Mouse (Mus musculus) urinary bladder, adult 2 months (tissue): ENCODE results near the gene Zfp978. TPM values are rescaled to one million over a fixed set of nuclear protein-coding genes. Genes with fewer than 3 reads are reported as not detected.
"Not testable (repeated sequence)": the region's sequence is repeated elsewhere in the genome, so short reads cannot be mapped to it uniquely, and the experiment has no call there.

Experiments
- DNase-seq: peaks from one replicate; pipeline ENCODE4 v3.0.0; 2022; ENCODE audit warnings: low spot score
- polyA plus RNA-seq: library from polyadenylated mRNA; depleted of rRNA; stranded (reverse); fragments of >200 nt; gene quantifications from 2 replicates; pipeline ENCODE4 v1.2.3, GENCODE M21; 2012; rRNA removed

Zfp978 gene
- not detected in 2 replicates for polyA plus RNA-seq

DNA sequence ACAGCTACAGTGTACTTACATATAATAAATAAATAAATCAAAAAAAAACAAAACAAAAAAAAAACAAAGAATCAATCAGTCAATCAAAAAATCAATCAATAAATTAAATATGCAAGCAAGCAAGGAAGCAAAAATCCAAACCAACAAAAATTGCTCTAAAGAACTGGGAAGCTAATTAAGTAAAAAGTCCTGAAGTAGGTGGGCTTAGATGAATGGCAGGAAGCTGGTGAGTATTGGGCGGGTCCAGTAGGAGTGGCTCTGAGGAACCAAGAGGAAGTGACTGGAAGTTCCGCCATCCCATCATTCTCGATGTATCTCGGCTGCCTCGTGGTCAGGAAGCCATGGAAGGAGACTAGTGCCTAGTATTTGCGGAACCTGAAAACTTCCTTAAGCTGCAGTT lies at the start of gene Zfp978:
Zfp978 (plus strand) TSS at position 301 of the 400 bp plus-strand sequence.
- DNase-seq, result not testable (repeated sequence)

DNA sequence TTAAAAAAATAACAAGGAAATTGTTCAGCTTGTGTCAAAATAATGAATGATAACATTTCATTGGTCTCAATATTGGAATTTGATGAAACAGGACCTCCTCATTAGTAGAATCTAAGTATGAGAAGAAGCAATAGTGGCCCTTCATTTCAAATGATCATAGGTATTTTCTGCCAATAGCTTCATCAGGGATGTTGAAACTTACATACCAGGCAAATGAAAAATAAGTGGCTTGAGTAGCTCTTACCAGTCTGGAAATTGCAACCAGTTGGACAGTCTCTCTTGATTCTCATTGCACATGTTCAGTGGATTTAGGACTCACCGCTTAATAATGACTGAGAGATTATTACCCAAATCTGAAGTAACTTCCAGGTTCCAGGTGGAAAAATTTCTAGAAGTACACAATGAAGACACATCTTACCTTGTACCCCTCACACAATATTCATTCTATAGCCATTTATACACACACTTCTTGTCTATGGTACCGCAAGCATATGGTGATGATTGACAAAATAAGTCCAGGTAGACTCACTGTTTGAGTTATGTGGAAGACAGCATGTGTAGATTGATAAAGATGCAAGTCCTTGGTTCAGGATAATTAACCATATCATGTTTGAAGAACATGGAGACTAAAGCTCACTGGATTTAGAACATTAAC lies 25.9 kb upstream of the Zfp978 start:
- not testable (repeated sequence) for DNase-seq

DNA sequence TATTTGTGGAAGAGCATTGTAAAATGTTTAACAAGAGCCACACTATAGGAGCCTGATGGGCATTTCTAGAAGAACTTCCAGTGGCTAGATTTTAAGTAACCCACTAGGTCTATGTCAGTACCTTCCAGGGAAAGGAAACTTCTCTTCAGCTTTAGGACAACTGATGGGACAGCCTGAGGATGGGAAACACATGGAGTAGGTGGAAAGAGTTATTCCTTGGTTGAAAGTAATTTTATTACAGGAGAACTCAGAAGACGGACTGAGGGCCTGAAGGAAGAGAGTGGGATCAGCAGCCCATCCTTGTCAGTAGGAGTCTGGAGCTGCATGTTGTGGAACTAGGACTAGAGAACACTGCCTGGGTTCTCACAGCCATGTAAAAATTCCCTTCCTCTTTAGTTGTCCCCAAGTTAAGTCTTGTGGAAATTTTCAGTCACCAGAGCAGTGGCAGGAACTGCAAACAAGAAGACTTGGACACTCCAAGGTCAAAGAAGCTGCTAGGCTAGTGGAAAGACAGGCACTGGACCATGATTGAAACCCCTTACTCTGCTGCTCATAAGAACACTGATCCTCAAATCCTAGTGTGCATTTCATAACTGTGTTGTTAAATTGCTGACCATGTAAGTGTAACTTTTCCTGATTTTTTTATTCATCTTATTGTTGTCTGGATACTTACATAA lies 25.3 kb upstream of the Zfp978 start:
- not testable (repeated sequence) for DNase-seq

DNA sequence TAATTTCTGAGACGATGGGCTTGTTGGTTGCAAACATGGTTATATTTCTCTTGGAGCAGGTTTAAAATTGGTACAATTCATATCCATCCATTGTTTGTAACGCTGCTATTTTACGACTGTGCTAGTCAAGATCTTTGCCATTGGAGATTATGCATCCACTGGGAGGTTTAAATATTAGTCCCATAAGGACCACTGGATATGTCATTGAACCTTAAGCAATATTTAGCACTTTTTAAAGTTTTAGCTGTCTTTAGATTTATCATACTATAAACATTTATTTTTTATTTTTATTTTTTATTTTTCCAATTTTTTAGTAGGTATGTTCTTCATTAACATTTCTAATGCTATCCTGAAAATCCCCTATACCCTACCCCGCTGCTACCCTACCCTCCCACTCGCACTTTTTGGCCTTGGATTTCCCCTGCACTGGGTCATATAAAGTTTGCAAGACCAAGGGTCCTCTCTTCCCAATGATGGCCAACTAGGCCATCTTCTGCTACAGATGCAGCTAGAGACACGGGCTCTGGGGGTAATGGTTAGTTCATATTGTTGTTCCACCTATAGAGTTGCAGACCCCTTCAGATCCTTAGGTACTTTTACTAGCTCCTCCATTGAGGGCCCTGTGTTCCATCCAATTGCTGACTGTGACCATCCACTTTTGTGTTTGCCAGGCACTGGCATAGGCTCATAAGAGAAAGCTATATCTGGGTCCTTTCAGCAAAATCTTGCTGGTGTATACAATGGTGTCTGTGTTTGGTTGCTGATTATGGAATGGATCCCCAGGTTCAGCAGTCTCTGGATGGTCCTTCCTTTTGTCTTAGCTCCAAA lies 24.5 kb upstream of the Zfp978 start:
- not testable (repeated sequence) for DNase-seq

DNA sequence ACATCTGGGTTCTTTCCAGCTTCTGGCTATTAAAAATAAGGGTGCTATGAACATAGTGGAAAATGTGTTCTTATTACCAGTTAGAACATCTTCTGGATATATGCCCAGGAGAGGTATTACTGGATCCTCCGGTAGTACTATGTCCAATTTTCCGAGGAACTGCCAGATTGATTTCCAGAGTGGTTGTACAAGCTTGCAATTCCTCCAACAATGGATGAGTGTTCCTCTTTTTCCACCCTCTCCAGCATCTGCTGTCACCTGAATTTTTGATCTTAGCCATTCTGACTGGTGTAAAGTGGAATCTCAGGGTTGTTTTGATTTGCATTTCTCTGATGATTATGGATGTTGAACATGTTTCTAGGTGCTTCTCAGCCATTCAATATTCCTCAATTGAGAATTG lies 23.6 kb upstream of the Zfp978 start:
- not testable (repeated sequence) for DNase-seq

DNA sequence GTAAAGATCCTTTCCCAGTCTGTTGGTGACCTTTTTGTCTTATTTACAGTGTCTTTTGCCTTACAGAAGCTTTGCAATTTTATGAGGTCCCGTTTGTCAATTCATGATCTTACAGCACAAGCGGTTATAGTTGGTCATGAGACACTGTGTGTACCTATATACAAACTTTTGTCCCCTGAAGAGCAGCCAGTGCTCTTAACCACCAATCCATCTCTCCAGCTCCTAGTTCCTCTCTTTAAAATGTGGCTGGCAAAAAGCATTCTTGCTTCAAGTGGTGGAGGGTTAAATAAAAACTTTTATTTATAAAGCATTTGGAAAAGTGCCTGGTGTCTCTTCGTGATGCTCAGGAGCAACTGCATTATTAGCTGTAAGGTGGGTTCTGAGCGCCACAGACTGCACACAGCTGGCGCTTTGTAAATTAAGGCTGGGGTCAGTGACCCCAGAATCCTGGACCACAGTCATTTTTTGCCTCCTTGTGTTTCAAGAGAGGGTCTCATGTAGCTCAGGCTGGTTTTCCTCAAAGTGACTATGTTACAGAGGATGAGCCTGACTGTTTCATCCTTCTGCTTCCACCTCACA lies 23.0 kb upstream of the Zfp978 start:
- no peak for DNase-seq

DNA sequence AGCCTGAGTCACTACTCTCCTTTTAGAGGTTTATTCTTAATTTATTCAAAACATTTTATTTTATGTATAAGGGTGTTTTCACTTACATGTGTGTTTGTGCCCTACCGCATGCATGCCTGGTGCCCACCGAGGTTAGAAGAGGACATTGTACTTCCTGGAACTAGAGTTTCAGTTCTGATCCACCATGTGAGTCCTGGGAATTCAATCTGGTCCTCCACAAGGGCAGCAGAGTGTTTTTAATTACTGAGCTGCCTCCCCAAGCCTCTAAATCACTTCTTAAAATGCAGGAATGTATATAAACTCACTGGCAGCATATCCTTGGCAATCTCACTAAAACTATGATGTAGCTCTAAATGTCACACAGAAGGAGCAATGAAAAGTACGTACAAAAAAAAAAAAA lies 22.4 kb upstream of the Zfp978 start:
- not testable (repeated sequence) for DNase-seq

DNA sequence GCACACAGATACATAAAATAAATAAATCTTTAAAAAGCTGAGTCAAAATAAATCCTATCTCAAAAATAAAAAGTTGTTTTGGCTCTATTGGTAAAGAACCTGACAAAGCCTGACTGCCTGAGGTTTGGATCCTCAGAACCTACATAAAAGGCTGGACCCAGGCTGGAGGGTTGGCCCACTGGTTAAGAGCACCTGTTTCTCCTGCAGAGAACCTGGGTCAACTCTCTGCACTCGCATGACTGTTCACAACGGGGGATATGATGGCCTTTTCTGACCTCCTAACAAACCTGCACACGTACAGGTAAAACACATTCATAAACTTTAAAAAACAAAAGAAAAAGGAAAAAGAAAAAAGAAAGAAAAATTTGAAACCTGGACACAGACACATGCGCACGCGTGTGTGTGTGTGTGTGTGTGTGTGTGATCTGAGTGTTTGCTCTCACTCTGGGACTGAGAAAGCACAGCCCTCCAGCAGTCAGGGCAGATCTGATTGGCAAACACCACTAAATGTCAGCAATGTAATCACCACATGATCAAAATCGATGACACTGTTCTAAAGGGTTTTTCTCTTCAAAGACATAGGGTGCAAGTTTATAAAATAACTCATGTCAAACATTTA lies 21.4 kb upstream of the Zfp978 start:
- not testable (repeated sequence) for DNase-seq

DNA sequence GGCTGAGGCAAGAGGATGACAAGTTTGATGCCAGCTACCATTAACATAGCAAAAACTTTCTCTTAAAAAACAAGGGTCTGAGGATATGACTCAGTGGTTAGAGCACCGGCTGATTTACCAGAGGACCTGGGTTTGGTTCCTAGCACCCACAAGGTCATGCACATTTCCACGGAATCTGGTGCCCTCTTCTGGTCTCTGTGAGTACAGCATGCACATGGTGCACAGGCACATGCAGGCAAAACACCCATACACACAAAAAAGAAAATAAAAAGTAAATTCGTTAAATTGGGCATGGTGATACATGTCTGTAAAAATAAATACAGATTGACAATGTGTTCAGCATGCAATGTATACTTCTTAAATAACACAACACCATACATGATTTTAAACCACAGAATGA lies 20.9 kb upstream of the Zfp978 start:
- not testable (repeated sequence) for DNase-seq

DNA sequence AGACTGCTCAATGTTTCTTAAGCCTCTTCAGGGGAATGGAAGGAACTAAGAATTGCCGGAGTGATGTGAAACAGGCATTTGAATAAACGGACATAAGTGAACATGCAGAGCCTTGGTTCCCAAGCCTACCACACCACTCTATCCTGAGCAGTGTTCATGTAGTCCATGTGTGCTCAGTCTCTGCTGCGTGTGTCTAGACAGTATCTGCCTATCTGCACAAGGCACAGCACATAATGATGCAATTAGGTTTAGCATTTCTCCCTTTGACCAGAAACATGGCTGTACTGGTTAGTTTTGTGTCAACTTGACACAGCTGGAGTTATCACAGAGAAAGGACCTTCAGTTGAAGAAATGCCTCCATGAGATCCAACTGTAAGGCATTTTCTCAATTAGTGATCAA lies 20.2 kb upstream of the Zfp978 start:
- DNase-seq, result not testable (repeated sequence)

DNA sequence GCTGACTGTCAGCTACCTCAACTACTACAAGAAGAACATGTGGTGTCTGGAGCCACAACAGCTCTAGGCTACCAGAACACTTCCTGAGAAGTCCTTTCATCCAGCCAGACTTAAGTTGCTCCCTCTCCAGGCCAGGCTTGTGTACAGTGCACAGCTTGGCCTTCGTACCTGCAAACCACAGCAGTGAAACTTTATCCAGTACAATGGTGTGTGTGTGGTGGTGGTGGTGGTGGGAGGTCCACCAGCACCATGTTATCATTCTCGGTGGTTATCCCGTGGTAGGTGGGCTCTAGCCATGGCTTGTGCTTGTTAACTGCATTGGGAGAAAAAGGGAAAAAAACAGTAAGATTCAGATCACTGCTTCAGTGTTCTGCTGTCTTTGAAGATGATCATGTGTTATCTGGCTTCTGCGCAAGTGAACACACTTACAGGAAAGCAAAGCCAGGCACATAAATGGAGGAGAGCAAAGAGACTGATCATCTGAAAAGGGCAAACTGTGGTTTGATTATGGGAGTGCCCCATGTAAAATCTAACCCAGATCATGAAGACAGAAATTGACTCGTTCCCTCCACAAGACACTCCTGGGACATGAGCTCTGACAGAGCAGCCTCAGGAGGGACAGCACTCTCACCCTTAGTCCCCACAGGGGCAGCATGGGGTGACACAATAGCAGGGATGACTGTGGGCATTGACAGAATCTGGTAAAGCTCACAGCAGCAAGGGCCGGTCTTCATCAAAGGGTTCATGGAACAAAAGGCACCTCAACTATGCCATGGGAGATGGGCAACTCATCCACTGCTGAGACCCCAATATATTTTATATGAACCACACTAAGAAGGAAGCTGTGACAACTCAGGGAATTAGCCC lies 17.8 kb upstream of the Zfp978 start:
- not testable (repeated sequence) for DNase-seq

DNA sequence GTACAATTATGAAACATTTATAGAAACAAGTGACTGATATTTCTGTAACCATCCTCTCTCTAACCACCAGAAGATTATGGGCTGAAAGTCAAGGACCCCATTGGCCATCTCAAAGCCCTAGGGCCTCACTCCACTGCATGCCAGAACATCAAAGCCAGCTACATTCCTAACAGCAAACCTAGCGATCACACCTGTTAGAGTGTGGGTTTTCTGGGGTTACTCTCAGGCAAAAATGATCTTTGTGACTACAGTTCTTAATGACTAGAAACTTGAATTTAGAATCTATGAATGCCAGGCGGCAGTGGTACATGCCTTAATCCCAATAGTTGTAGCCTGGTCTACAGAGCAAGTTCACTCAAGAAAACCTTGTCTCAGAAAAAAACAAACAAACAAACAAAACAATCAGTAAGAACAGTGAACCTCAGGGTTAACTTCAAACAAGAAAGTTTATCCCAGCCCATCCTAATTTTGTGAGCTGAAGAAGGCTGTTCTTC lies 16.0 kb upstream of the Zfp978 start:
- DNase-seq, result not testable (repeated sequence)

DNA sequence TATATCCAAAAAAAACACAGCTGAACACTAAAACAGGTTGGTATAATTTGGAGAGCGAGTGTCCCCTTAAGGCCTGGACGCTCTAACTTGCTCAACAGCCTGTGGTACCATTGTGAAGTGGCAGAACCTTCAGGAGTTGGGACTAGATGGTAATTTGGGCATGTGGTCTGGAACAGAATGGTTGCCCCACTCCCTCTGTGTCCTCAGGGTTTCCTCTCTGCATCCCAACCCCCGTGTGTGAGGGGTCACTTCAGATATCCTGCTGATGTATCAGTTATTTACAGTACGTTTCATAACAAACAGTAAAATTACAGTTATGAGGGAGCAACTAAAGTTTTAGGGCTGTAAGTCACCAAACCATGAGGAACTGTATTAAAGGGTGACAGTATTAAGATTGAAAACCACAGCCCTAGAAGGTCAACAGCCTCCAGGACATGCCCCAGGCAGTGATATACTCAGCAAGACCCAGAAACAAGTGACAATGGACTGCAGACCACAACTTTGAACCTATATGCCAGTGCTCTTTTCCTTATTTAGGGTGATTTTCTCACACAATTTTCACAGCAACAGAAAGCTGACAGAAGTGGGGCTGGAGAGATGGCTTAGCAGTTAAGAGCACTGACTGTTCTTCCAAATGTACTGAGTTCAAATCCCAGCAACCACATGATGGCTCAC lies 14.6 kb upstream of the Zfp978 start:
- not testable (repeated sequence) for DNase-seq

DNA sequence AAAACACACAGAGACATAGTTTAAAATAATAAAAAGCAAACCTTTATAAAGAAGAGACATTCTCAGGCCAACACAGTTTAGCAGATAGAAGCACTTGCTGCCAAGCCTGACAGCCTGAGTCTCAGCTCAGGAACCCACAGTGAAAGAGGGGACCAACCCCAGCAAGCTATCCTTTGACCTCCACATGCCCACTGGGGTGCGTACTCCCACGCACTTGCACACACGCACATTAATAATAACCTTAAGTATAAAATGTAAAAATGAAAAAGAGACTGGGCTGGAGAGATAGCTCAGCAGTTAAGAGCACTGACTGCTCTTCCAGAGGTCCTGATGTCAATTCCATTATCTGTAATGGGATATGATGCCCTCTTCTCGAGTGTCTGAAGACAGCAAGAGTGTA lies 13.8 kb upstream of the Zfp978 start:
- DNase-seq, result not testable (repeated sequence)

DNA sequence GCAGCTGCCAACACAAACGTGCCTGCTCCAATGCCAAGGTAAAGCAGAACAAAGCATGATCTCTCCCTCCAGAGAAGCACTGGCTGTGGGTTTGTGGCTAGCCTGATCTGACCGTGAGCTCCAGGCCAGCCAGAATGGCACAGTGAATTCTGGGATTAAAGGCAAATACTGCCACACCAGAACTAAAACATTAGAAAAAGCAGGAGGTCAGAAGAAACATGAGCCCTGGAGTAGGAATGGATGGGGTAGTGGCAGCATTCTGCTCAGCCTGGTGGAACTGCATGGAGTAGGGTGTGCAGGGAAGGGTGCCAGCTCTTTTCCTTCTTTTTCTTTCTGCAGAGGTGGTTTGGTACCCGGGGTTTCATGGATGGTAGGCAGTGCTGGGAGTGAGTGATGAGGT lies 13.2 kb upstream of the Zfp978 start:
- DNase-seq, result not testable (repeated sequence)

DNA sequence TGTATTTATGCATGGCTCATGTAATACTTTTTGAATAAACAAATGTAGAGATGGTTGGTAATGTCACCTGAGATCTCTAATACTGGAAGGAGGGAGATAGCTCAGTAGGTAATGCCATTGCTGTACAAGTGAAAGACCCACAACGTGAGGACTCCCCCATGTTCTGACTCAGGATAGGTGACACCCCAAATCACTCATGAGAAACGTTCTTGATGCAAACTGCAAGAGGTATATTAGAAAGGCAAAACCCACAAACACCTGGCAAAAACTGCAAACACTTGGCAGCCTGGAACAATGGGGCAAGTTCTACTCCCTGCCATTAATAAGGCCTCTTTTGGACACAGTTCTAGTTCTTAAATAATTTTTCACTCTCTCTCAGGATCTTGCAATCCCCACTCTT lies 12.7 kb upstream of the Zfp978 start:
- not testable (repeated sequence) for DNase-seq

DNA sequence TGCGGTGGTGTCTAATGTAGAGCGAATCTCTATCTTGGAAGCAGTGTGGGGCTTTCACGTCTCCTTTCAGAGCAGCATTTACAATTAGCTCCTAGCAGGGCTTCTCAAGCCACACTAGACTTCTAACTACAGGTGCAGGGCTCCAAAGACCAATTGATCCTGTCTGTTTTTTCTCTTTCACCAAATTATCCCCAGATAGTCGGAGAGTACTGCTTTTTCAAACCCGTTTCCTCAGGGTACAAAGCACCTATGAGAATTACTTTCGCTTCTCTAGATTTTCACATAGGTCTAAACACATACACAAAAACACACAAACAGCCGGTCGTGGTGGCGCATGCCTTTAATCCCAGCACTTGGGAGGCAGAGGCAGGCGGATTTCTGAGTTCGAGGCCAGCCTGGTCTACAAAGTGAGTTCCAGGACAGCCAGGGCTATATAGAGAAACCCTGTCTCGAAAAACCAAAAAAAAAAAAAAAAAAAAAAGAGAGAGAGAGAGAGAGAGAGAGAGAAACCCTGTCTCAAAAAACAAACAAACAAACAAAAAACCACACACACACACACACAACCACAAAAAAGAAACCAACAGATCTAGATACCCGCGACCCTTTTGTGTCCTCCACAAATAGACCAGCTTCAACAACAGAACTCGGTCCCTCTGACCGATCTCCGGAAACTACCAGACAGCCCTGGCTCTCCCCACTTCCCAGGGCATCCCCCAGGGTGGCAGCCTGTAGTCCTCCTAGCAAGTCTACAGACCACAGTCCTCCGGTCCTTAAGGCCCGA lies 12.0 kb upstream of the Zfp978 start:
- not testable (repeated sequence) for DNase-seq

DNA sequence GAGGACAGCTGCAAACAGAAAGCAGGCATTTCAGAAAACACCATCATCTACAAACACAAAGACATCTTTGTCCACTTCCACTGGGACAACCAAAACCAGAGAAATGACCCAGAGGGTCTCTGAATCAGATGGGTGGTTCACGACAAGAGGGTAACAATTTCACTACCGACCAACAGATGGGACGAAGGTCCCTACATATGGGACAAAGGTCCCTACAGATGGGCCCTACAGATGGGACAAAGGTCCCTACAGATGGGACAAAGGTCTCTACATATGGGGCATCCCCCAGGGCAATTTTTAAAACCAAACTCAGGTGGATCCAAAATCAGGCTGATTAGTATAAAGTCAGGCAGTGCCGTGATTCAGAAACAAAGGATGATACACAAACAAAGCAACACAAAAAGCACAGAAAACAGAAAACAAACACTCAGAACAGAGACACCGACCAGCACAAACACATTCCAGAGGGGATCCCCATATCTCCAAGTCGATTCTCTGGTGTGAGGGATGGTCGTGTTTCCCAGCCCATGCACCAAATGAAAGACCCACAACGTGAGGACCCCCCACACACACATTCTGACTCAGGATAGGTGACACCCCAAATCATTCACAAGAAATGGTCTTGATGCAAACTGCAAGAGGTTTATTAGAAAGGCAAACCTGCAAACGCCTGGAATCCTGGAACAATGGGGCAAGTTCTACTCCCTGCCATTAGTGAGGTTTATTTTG lies 11.3 kb upstream of the Zfp978 start:
- DNase-seq, result not testable (repeated sequence)
